Mouse (Mus musculus): ENCODE data around the gene Spc25. TPM values are rescaled to one million over a fixed set of nuclear protein-coding genes. Genes with fewer than 3 reads are reported as not detected.

Spc25 gene
- polyA plus RNA-seq, 1 experiment: 16.3 TPM

- no peak for TF ChIP-seq TCF3 (IDR thresholded peaks at IDR 0.05; ENCODE audit: insufficient read length, low read depth)
- no peak for TF ChIP-seq SRF (IDR thresholded peaks at IDR 0.05; ENCODE audit: control insufficient read depth, insufficient read length, low read depth)
- TF ChIP-seq REST (IDR thresholded peaks at IDR 0.05; ENCODE audit: insufficient read depth, insufficient read length): no peak
- no peak for TF ChIP-seq CEBPB (IDR thresholded peaks at IDR 0.05; ENCODE audit: insufficient read depth, poor library complexity, severe bottlenecking)
- no peak for TF ChIP-seq MYOG (IDR thresholded peaks at IDR 0.05; ENCODE audit: control insufficient read depth in 1 of 3, insufficient read depth in 1 of 3, insufficient read length in 2 of 3, low read depth in 2 of 3)
- no peak for TF ChIP-seq USF1 (IDR thresholded peaks at IDR 0.05; ENCODE audit: low read depth)
- TF ChIP-seq POLR2A (IDR thresholded peaks at IDR 0.05; ENCODE audit: insufficient read length, low read depth): no peak
- TF ChIP-seq POLR2AphosphoS2 (IDR thresholded peaks at IDR 0.05; ENCODE audit: insufficient read length, low read depth): no peak
- no peak for TF ChIP-seq E2F4 (IDR thresholded peaks at IDR 0.05; ENCODE audit: insufficient read depth)
- no peak for TF ChIP-seq TCF12 (IDR thresholded peaks at IDR 0.05; ENCODE audit: insufficient read depth, poor library complexity, severe bottlenecking)
- no peak for TF ChIP-seq MAX (IDR thresholded peaks at IDR 0.05; ENCODE audit: low read depth)
- TF ChIP-seq MYOD1 (IDR thresholded peaks at IDR 0.05; ENCODE audit: control insufficient read depth in 1 of 3, insufficient read length in 2 of 3, low read depth in 2 of 3): no peak
- no peaks in the 10 kb centered on the region for H3K79me2 ChIP-seq (ENCODE audit: control insufficient read depth, insufficient read depth)
- no peak overlapping the region for H3ac ChIP-seq (ENCODE audit: control insufficient read depth, insufficient read length)
- H3K27me3 ChIP-seq (ENCODE audit: control insufficient read depth, insufficient read depth, insufficient read length): peaks cover 4% of the 10 kb centered on the region
- no peaks in the 10 kb centered on the region for H3K36me3 ChIP-seq (ENCODE audit: control insufficient read depth, insufficient read depth)
- no peak overlapping the region for H3K4me2 ChIP-seq (ENCODE audit: low read depth)
- H3K4me3 ChIP-seq: no peak overlapping the region
These were observed 20.9 kb upstream of the Spc25 start for GRCm38 (mm10) chr2:69226876-69227275.

GRCm38 (mm10) chr2:69224724-69225123, 18.7 kb upstream of the Spc25 start:
- H3K4me3 ChIP-seq: no peak overlapping the region
- H3ac ChIP-seq (ENCODE audit: control insufficient read depth, insufficient read length): no peak overlapping the region
- H3K4me2 ChIP-seq (ENCODE audit: low read depth): no peak overlapping the region
- no peaks in the 10 kb centered on the region for H3K79me2 ChIP-seq (ENCODE audit: control insufficient read depth, insufficient read depth)
- H3K27me3 ChIP-seq (ENCODE audit: control insufficient read depth, insufficient read depth, insufficient read length): peaks cover 4% of the 10 kb centered on the region
- no peaks in the 10 kb centered on the region for H3K36me3 ChIP-seq (ENCODE audit: control insufficient read depth, insufficient read depth)
- TF ChIP-seq MYOD1 (IDR thresholded peaks at IDR 0.05; ENCODE audit: control insufficient read depth in 1 of 3, insufficient read length in 2 of 3, low read depth in 2 of 3) (no peak), TCF3 (IDR thresholded peaks at IDR 0.05; ENCODE audit: insufficient read length, low read depth) (no peak), E2F4 (IDR thresholded peaks at IDR 0.05; ENCODE audit: insufficient read depth) (no peak), SRF (IDR thresholded peaks at IDR 0.05; ENCODE audit: control insufficient read depth, insufficient read length, low read depth) (no peak)

GRCm38 (mm10) chr2:69222815-69223214, 16.8 kb upstream of the Spc25 start:
- TF ChIP-seq USF1 (IDR thresholded peaks at IDR 0.05; ENCODE audit: low read depth) (no peak), CEBPB (IDR thresholded peaks at IDR 0.05; ENCODE audit: insufficient read depth, poor library complexity, severe bottlenecking) (no peak), MYOG (IDR thresholded peaks at IDR 0.05; ENCODE audit: control insufficient read depth in 1 of 3, insufficient read depth in 1 of 3, insufficient read length in 2 of 3, low read depth in 2 of 3) (no peak), E2F4 (IDR thresholded peaks at IDR 0.05; ENCODE audit: insufficient read depth) (no peak), SRF (IDR thresholded peaks at IDR 0.05; ENCODE audit: control insufficient read depth, insufficient read length, low read depth) (no peak), TCF3 (IDR thresholded peaks at IDR 0.05; ENCODE audit: insufficient read length, low read depth) (no peak), MAX (IDR thresholded peaks at IDR 0.05; ENCODE audit: low read depth) (no peak), POLR2A (IDR thresholded peaks at IDR 0.05; ENCODE audit: insufficient read length, low read depth) (no peak), MYOD1 (IDR thresholded peaks at IDR 0.05; ENCODE audit: control insufficient read depth in 1 of 3, insufficient read length in 2 of 3, low read depth in 2 of 3) (no peak), TCF12 (IDR thresholded peaks at IDR 0.05; ENCODE audit: insufficient read depth, poor library complexity, severe bottlenecking) (no peak), POLR2AphosphoS2 (IDR thresholded peaks at IDR 0.05; ENCODE audit: insufficient read length, low read depth) (no peak), REST (IDR thresholded peaks at IDR 0.05; ENCODE audit: insufficient read depth, insufficient read length) (no peak)
- H3K4me3 ChIP-seq: no peak overlapping the region

GRCm38 (mm10) chr2:69221868-69222416, 15.9 kb upstream of the Spc25 start:
- no peaks in the 10 kb centered on the region for H3K79me2 ChIP-seq (ENCODE audit: control insufficient read depth, insufficient read depth)
- no peak for TF ChIP-seq POLR2A (IDR thresholded peaks at IDR 0.05; ENCODE audit: insufficient read length, low read depth)
- no peak for TF ChIP-seq CEBPB (IDR thresholded peaks at IDR 0.05; ENCODE audit: insufficient read depth, poor library complexity, severe bottlenecking)
- TF ChIP-seq MYOD1 (IDR thresholded peaks at IDR 0.05; ENCODE audit: control insufficient read depth in 1 of 3, insufficient read length in 2 of 3, low read depth in 2 of 3): no peak
- TF ChIP-seq SRF (IDR thresholded peaks at IDR 0.05; ENCODE audit: control insufficient read depth, insufficient read length, low read depth): no peak
- no peak for TF ChIP-seq MAX (IDR thresholded peaks at IDR 0.05; ENCODE audit: low read depth)
- no peak for TF ChIP-seq E2F4 (IDR thresholded peaks at IDR 0.05; ENCODE audit: insufficient read depth)
- TF ChIP-seq MYOG (IDR thresholded peaks at IDR 0.05; ENCODE audit: control insufficient read depth in 1 of 3, insufficient read depth in 1 of 3, insufficient read length in 2 of 3, low read depth in 2 of 3): no peak
- no peak for TF ChIP-seq POLR2AphosphoS2 (IDR thresholded peaks at IDR 0.05; ENCODE audit: insufficient read length, low read depth)
- TF ChIP-seq USF1 (IDR thresholded peaks at IDR 0.05; ENCODE audit: low read depth): no peak
- TF ChIP-seq TCF3 (IDR thresholded peaks at IDR 0.05; ENCODE audit: insufficient read length, low read depth): no peak
- no peak for TF ChIP-seq REST (IDR thresholded peaks at IDR 0.05; ENCODE audit: insufficient read depth, insufficient read length)
- no peak for TF ChIP-seq TCF12 (IDR thresholded peaks at IDR 0.05; ENCODE audit: insufficient read depth, poor library complexity, severe bottlenecking)
- no peak overlapping the region for H3K4me3 ChIP-seq
- H3K36me3 ChIP-seq (ENCODE audit: control insufficient read depth, insufficient read depth): no peaks in the 10 kb centered on the region
- H3K4me2 ChIP-seq (ENCODE audit: low read depth): no peak overlapping the region
- no peak overlapping the region for H3ac ChIP-seq (ENCODE audit: control insufficient read depth, insufficient read length)
- peaks cover 4% of the 10 kb centered on the region for H3K27me3 ChIP-seq (ENCODE audit: control insufficient read depth, insufficient read depth, insufficient read length)

More at GRCm38 (mm10) chr2:69222815-69223214, 16.8 kb upstream of the Spc25 start:
- Histone ChIP-seq H3K4me2 (ENCODE audit: low read depth) (no peak overlapping the region), H3K27me3 (ENCODE audit: control insufficient read depth, insufficient read depth, insufficient read length) (peaks cover 4% of the 10 kb centered on the region), H3K79me2 (ENCODE audit: control insufficient read depth, insufficient read depth) (no peaks in the 10 kb centered on the region), H3ac (ENCODE audit: control insufficient read depth, insufficient read length) (no peak overlapping the region), H3K36me3 (ENCODE audit: control insufficient read depth, insufficient read depth) (no peaks in the 10 kb centered on the region)
